In genomic region chr4:46479081-46479480, GRCm38 (mm10) we compare ENCODE assay signal across 12 mouse cellular contexts.
"Had no signal": no experiment of that assay in that cellular context is flagged by ENCODE, and none has a peak within 500 bp of the region (broad histone marks: within the 10 kb centered on the region; RNA-seq: fewer than 3 reads in every experiment).

No protein-coding gene starts in this region.

- DNase-seq: kidney, adult 9 months; kidney, postnatal 14 days; kidney, postnatal 4 days; left cerebral cortex, postnatal 4 days; liver; lung, embryonic 14.5 days; retina, postnatal 1 day; thymus, adult 18-20 months; thymus, postnatal 25 days had no signal

- ATAC-seq: liver, embryonic 12.5 days; lung, postnatal 0 days; midbrain, embryonic 15.5 days had no signal
